Mouse (Mus musculus): ENCODE results near the gene Rem2.

GRCm38 (mm10) chr14:54477172-54477909, 1.4 kb downstream of the Rem2 start:
- TF ChIP-seq POLR2A (IDR thresholded peaks at IDR 0.05; ENCODE audit: borderline replicate concordance, control insufficient read depth, low read depth, low read length) (no peak), CTCF (IDR thresholded peaks at IDR 0.05; ENCODE audit: control insufficient read depth, insufficient read depth, low read length) (no peak)
